Mouse (Mus musculus) lung, embryonic 16.5 days (tissue): ENCODE data around the gene Tmem171. TPM values are rescaled to one million over a fixed set of nuclear protein-coding genes. Genes with fewer than 3 reads are reported as not detected.

Experiments
- ATAC-seq: fragments of 200-750 bp; cut with Nextera tagmentation; 2 replicates; pipeline ENCODE4 v1.8.0; 2017; ENCODE audit warnings: low read depth, mild to moderate bottlenecking, moderate library complexity
- H3K27ac ChIP-seq: fragments of 300-500 bp; sonication (generic); 2 replicates; pipeline ENCODE4 v1.5.1; 2014; ENCODE audit warnings: mild to moderate bottlenecking, control low read depth, low read length
- H3K27me3 ChIP-seq: fragments of 300-500 bp; sonication (generic); 2 replicates; pipeline ENCODE4 v1.6.1; 2014; ENCODE audit warnings: low read depth, low read length, mixed read lengths; ENCODE audit not compliant: control insufficient read depth, insufficient read depth
- H3K36me3 ChIP-seq: fragments of 300-500 bp; sonication (generic); 2 replicates; pipeline ENCODE4 v1.6.1; 2014; ENCODE audit warnings: low read length; ENCODE audit not compliant: control insufficient read depth, insufficient read depth
- H3K4me1 ChIP-seq: fragments of 300-500 bp; sonication (generic); replicated peaks from 2 replicates; pipeline ENCODE4 v1.6.1; 2014; ENCODE audit warnings: low read length, mixed read lengths; ENCODE audit not compliant: control insufficient read depth, insufficient read depth
- H3K4me2 ChIP-seq: fragments of 300-500 bp; sonication (generic); 2 replicates; pipeline ENCODE4 v1.6.1; 2014; ENCODE audit warnings: low read depth, low read length, control low read depth
- H3K4me3 ChIP-seq: fragments of 300-500 bp; sonication (generic); 2 replicates; pipeline ENCODE4 v1.5.1; 2014; ENCODE audit warnings: mild to moderate bottlenecking, low read length, control low read depth
- H3K9ac ChIP-seq: fragments of 300-500 bp; sonication (generic); 2 replicates; pipeline ENCODE4 v1.6.1; 2014; ENCODE audit warnings: low read length, control low read depth
- H3K9me3 ChIP-seq: fragments of 300-500 bp; sonication (generic); 2 replicates; pipeline ENCODE4 v1.6.1; 2016; ENCODE audit warnings: low read length; ENCODE audit not compliant: control insufficient read depth
- WGBS: fragments of 180-500 bp; shearing (Covaris S2); extraction: QIAGEN DNeasy Blood & Tissue Kit; methylation state at CpG from one replicate; pipeline ENCODE4 v1.1.7; 2014; 5-methylcytosine and 5-hydroxymethylcytosine counted together
- polyA plus RNA-seq: library from polyadenylated mRNA; unstranded; fragments of >200 nt; fragmentation: Nextera tagmentation; extraction: Ambion mirVana; gene quantifications from 2 replicates; pipeline ENCODE4 v1.2.1, GENCODE M21; 2015

Tmem171 gene
- polyA plus RNA-seq, 1 experiment from 2014 or later = 24.0 TPM

DNA sequence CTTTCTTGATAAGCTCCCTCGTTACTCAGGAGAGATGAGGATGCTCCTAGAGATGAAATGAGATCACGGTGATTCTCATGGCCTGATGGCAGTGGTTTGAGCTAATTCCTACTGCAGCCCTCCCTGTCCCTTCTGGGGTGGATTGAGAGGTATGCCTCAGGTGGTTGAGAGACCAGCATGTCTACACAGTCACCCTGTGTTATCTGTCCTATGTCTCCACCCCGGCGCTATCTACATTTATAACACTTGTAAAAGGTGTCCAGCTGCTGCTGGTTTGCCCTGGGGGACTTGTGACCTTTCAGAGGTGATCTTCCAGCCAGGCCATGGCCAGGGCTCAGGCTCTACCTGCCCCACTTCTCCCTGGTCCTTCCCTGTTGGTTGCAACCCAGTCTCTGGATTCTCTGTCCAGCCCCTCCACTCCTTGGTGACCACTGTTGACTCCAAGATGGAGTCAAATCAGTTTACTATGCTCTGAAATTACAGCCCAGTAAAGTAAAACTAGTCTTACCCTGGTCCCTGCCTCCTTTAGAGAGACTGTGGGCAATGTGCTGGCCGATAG is 5.4 kb upstream of the Tmem171 start:
- ATAC-seq = no peak
- peak overlapping the region; percentile 23; the same call in 1 of the 2 replicates for H3K4me2 ChIP-seq
- peaks cover 28% of the 10 kb centered on the region for H3K4me1 ChIP-seq
- peaks cover 4% of the 10 kb centered on the region for H3K27me3 ChIP-seq
- peak overlapping the region; percentile 47 for H3K9ac ChIP-seq
- 40% methylated on average over 5 of the region's 5 CpGs for WGBS
- H3K4me3 ChIP-seq = no peak overlapping the region
- H3K27ac ChIP-seq = peak overlapping the region; percentile 97
- no peaks in the 10 kb centered on the region for H3K36me3 ChIP-seq
- H3K9me3 ChIP-seq = no peaks in the 10 kb centered on the region

DNA sequence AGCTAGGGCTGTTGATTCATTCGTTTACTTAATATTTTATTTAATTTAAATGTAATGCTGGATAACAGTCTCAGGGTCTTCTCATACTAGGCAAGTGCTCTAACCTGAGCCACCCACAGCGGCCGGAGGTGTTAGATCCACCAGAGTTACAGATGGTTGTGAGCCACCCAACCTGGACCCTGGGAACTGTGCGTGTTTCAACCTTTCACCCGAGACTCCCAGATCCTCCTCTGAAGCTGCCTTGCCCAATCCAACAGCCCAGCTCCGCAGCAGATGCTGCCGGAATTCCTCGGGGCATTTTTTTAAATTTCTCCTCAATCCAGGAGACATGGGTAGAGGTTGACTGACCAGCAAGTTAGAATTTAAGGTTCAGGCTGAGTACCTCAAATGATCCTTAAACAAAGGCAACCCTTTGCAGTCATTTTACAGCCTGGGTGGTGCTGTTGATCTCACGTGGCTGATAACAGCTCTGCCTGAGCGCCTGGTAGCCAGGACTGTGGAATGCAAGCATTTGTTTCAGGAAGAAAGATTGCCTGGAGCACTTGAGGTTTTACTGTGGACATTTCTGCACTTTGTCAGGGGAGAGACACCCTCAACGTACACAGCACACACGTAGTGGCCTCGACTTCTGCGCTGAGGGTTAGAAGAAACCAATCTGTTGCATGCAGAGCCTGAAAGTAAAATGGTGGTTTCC is 4.6 kb upstream of the Tmem171 start:
- Histone ChIP-seq H3K27me3 (peaks cover 12% of the 10 kb centered on the region), H3K9me3 (no peaks in the 10 kb centered on the region), H3K4me2 (0 out of 2 replicates have a peak overlapping the region, but pooled peaks have one; percentile 23), H3K27ac (peak overlapping the region; percentile 97), H3K4me1 (peaks cover 30% of the 10 kb centered on the region), H3K9ac (0 out of 2 replicates have a peak overlapping the region, but pooled peaks have one; percentile 9), H3K36me3 (no peaks in the 10 kb centered on the region), H3K4me3 (no peak overlapping the region)
- WGBS = 31% methylated on average over 14 of the region's 14 CpGs
- ATAC-seq = peak; percentile 81

DNA sequence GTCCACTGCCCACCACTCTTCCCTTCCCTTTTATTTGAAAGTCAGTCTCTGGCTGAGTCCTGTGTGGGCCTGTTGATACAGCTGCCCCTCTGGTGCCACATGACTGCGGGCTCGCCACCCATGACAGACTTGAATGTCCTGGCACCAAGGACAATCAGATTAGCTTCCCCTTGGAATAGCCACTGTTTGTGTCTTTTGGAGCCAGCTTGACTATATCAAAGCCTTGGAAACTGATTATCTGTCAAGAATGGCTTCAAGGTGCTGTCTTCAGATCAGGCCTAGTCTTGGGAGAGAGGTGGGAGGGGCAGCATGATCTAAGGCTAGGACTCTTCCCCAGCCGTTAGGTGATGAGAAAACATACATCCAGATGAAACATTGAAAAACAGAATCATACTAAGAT is 2.1 kb upstream of the Tmem171 start:
- Histone ChIP-seq H3K4me2 (no peak overlapping the region), H3K9me3 (no peaks in the 10 kb centered on the region), H3K9ac (no peak overlapping the region), H3K4me1 (peaks cover 34% of the 10 kb centered on the region), H3K27ac (no peak overlapping the region), H3K27me3 (peaks cover 14% of the 10 kb centered on the region), H3K4me3 (no peak overlapping the region), H3K36me3 (no peaks in the 10 kb centered on the region)
- 74% methylated on average over 3 of the region's 3 CpGs for WGBS
- no peak for ATAC-seq

DNA sequence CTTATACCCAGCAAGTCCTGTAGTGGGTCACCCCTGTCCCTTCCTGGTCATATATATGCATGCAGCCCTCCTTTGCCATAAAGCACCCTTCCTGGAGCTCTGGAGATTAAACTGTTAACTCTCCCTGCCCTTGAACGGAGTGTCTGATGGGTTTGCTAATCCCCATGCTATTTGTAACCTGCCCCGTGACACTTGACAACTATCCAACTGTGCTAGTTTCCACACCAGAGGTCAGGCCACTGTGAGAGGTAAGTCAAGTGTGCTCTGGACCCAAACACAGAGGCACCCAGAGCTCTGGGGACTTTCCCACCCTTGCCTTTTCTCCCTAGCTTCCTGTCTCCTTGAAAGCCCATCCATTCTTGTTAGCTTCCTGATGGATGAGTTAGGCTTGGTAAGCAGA is 912 bp upstream of the Tmem171 start:
- Histone ChIP-seq H3K27me3 (peaks cover 14% of the 10 kb centered on the region), H3K4me1 (peaks cover 30% of the 10 kb centered on the region), H3K9ac (peak overlapping the region; percentile 75), H3K36me3 (no peaks in the 10 kb centered on the region), H3K9me3 (no peaks in the 10 kb centered on the region), H3K27ac (peak overlapping the region; percentile 81), H3K4me2 (peak overlapping the region; percentile 62), H3K4me3 (peak overlapping the region; percentile 52)
- WGBS = 19% methylated on average over 2 of the region's 2 CpGs
- ATAC-seq = 0 out of 2 replicates have a peak, but pooled peaks have one; percentile 1

DNA sequence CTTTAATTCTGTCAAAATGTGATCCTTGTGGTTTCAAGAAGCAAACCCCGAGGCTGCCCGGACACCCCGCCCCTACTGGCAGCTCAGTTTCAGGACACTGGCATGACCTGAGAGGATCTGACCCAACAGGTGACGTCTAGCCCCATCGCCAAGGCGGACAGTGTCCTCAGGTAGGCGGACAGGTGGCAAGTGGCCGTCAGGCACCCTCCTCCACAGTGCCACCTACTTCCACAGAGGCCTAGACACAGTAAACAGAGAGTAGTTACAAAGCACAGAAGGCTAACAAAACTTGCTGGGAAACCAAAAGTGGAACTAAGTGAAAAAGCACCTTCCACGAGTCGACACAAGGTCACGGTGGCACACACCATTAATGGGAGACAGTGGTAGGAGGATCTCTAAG is 1.3 kb downstream of the Tmem171 start:
- H3K9me3 ChIP-seq = no peaks in the 10 kb centered on the region
- H3K27ac ChIP-seq = peak overlapping the region; percentile 34
- no peaks in the 10 kb centered on the region for H3K36me3 ChIP-seq
- H3K4me1 ChIP-seq = peaks cover 28% of the 10 kb centered on the region
- peaks cover 14% of the 10 kb centered on the region for H3K27me3 ChIP-seq
- H3K4me2 ChIP-seq = peak overlapping the region; percentile 62
- WGBS = 70% methylated on average over 11 of the region's 11 CpGs
- peak overlapping the region; percentile 52 for H3K4me3 ChIP-seq
- peak overlapping the region; percentile 40 for H3K9ac ChIP-seq
- no peak for ATAC-seq

DNA sequence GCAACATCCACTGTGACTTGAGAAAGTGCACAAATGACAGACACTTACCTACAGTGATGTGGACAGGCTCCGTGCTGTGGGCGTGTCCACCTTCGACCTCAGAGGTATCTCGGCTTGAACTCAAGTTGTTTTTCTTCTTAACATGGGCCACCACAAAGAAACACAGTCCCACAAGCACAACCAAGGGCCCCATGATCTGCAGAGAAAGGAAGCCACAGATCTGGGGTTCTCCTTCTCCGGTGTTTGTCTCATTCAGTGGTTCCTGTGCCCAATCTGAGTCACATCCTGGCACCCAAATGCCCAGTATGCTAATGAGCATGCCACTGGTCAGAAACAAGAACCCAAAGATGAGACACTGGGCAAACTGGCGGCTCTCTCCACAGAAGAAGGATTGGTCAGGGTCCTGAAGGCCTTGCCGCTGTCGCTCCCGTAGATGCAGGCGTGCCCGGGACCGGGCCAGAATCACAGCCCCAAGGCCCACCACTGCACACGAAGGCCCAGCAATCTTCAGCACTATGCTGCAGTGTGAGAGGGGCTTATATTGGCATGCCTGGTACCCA is 2.6 kb downstream of the Tmem171 start:
- H3K27ac ChIP-seq = no peak overlapping the region
- ATAC-seq = no peak
- peaks cover 14% of the 10 kb centered on the region for H3K27me3 ChIP-seq
- H3K4me2 ChIP-seq = peak overlapping the region; percentile 36; the same call in 1 of the 2 replicates
- no peak overlapping the region for H3K4me3 ChIP-seq
- H3K4me1 ChIP-seq = peaks cover 28% of the 10 kb centered on the region
- no peak overlapping the region for H3K9ac ChIP-seq
- WGBS = 84% methylated on average over 13 of the region's 13 CpGs
- H3K9me3 ChIP-seq = no peaks in the 10 kb centered on the region
- H3K36me3 ChIP-seq = no peaks in the 10 kb centered on the region

DNA sequence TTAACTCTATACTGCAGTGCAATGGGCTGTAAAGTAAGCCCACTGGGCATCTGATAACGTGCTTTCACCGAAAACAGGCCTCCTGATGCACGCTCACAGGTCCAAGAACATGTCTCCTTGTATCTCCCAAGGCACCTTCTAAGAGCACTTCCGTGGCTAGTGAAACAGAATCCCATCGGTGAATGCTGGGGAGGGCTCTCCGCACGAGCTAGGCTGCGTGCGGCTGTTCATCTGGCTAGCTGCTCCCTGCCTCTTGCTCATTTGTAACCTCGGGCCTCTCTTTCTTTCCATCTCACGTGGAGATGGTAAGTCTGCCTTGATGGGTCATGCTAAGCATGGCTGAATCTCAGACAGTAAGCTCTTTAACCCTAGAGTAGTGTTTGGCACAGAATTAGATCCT is 3.7 kb downstream of the Tmem171 start:
- Histone ChIP-seq H3K4me1 (peaks cover 21% of the 10 kb centered on the region), H3K4me2 (peak overlapping the region; percentile 36), H3K27ac (peak overlapping the region; percentile 42; the same call in 1 of the 2 replicates), H3K36me3 (no peaks in the 10 kb centered on the region), H3K4me3 (peak overlapping the region; percentile 17; the same call in 1 of the 2 replicates), H3K27me3 (peaks cover 14% of the 10 kb centered on the region), H3K9me3 (no peaks in the 10 kb centered on the region), H3K9ac (peak overlapping the region; percentile 29; the same call in 1 of the 2 replicates)
- 81% methylated on average over 11 of the region's 11 CpGs for WGBS
- ATAC-seq = no peak

DNA sequence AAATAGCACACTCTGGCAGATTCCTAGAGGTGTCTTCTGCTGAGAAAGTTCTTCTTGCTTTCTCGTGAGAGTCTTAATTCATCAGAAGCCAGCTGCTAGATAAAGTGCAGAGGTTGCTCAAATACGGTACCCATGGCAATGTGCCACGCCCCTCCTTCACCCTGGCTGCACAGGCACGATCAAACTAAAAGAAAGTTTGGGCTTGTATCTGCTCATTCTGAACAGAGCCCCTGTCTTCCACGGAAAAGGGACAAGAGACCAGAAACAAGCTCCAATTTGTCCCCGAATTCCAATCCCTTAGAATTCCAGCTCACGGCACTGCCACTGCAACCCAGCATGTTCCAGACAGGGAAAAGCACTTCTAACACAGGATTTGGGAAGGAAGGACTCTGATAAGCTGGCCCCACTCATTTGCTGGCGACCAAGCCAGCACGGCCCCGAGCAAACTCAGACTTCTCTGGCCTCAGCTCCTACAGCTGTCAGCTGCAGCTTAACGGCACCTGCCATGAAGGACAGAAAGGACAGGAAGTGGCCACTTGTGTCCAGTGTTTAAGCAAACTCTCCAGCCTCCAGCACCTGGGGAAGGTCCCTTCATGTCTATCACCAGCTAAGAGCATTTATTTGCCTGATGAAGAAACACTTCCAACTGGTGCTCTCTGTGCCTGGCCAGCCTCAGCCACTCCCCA is 4.9 kb downstream of the Tmem171 start:
- Histone ChIP-seq H3K4me3 (peak overlapping the region; percentile 31), H3K27me3 (peaks cover 7% of the 10 kb centered on the region; the same call in 1 of the 2 replicates), H3K9me3 (no peaks in the 10 kb centered on the region), H3K9ac (0 out of 2 replicates have a peak overlapping the region, but pooled peaks have one; percentile 32), H3K4me1 (peaks cover 12% of the 10 kb centered on the region; the same call in 1 of the 2 replicates), H3K27ac (peak overlapping the region; percentile 72), H3K4me2 (peak overlapping the region; percentile 38), H3K36me3 (no peaks in the 10 kb centered on the region)
- 25% methylated on average over 11 of the region's 11 CpGs for WGBS
- peak; percentile 64 for ATAC-seq

DNA sequence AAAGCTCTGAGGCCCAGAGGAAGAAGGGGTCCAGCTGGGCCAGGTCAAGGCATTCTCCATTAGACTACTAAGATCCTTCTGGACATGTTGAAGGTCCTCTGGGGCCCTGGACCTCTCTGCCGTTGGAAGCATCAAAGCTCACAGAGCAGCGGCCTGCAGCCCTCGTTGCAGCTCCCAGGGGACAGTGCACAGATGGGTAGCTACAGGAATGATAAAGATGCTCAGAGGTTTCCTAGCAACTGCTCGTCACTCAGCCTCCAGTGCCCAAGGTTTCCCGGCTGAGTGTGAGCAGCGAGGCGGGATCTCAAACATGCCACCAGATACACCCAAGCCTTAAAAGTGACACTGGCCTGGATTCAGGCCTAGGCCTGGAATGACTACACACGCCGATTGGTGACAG is 6.7 kb downstream of the Tmem171 start:
- H3K36me3 ChIP-seq = no peaks in the 10 kb centered on the region
- no peak overlapping the region for H3K27ac ChIP-seq
- WGBS = 64% methylated on average over 9 of the region's 9 CpGs
- peaks cover 12% of the 10 kb centered on the region; the same call in 1 of the 2 replicates for H3K4me1 ChIP-seq
- no peak overlapping the region for H3K4me3 ChIP-seq
- H3K4me2 ChIP-seq = no peak overlapping the region
- H3K27me3 ChIP-seq = no peaks in the 10 kb centered on the region
- no peaks in the 10 kb centered on the region for H3K9me3 ChIP-seq
- no peak overlapping the region for H3K9ac ChIP-seq
- ATAC-seq = no peak
